Mouse (Mus musculus) kidney, adult 2 months (tissue): ENCODE measurements around the gene Myo1e. TPM values are rescaled to one million over a fixed set of nuclear protein-coding genes. Genes with fewer than 3 reads are reported as not detected.

ENCODE experiments used
- DNase-seq: peaks from one replicate; pipeline ENCODE4 v3.0.0; 2021
- H3K27ac ChIP-seq: fragments of 200-500 bp; 2 replicates; pipeline ENCODE4 v1.5.1; 2012; ENCODE audit warnings: low read depth, low read length, control low read depth, inconsistent platforms; ENCODE audit not compliant: insufficient read depth
- H3K27me3 ChIP-seq: fragments of 200-500 bp; replicated peaks from 2 replicates; pipeline ENCODE4 v1.6.1; 2012; ENCODE audit warnings: mild to moderate bottlenecking, moderate library complexity, low read length, inconsistent platforms; ENCODE audit not compliant: control insufficient read depth, insufficient read depth
- H3K36me3 ChIP-seq: fragments of 200-500 bp; 2 replicates; pipeline ENCODE4 v1.6.1; 2012; ENCODE audit warnings: mild to moderate bottlenecking, moderate library complexity, low read length, inconsistent platforms; ENCODE audit not compliant: control insufficient read depth, insufficient read depth
- H3K4me1 ChIP-seq: fragments of 200-500 bp; 2 replicates; pipeline ENCODE4 v1.6.1; 2011; ENCODE audit warnings: low read length; ENCODE audit not compliant: control insufficient read depth, insufficient read depth
- H3K4me3 ChIP-seq: fragments of 200-500 bp; 2 replicates; pipeline ENCODE4 v1.5.1; 2011; ENCODE audit warnings: mild to moderate bottlenecking, low read depth, low read length, control low read depth; ENCODE audit not compliant: insufficient read depth
- CTCF ChIP-seq: fragments of 200-500 bp; conservative IDR thresholded peaks from 2 replicates; pipeline ENCODE4 v1.5.1; 2011; ENCODE audit warnings: low read depth, mild to moderate bottlenecking, control low read depth, low read length, moderate library complexity, mixed read lengths; ENCODE audit not compliant: insufficient read depth, insufficient read length
- POLR2A ChIP-seq: fragments of 200-500 bp; IDR thresholded peaks from one replicate; pipeline ENCODE4 v1.6.1; 2011; ENCODE audit warnings: low read depth, low read length, control low read depth
- WGBS: fragments of 180-500 bp; shearing (Covaris S2); methylation state at CpG from one replicate; pipeline ENCODE4 v1.1.7; 2018; 5-methylcytosine and 5-hydroxymethylcytosine counted together
- polyA plus RNA-seq: library from polyadenylated mRNA; depleted of rRNA; stranded (reverse); fragments of >200 nt; gene quantifications from 2 replicates; pipeline ENCODE4 v1.2.3, GENCODE M21; 2012

Gene Myo1e
- polyA plus RNA-seq, 1 experiment, result 14.5 TPM

- Histone ChIP-seq H3K27me3 (no peaks in the 10 kb centered on the region), H3K27ac (no peak overlapping the region), H3K4me3 (no peak overlapping the region), H3K4me1 (no peaks in the 10 kb centered on the region), H3K36me3 (no peaks in the 10 kb centered on the region)
- WGBS, result 55% methylated on average over 8 of the region's 8 CpGs
- TF ChIP-seq CTCF (no peak), POLR2A (no peak)
- DNase-seq, result no peak
Measured at GRCm38 (mm10) chr9:70325880-70326595, 118.9 kb downstream of the Myo1e start.

- peak; percentile 40 for DNase-seq
- H3K4me3 ChIP-seq, result no peak overlapping the region
- H3K27ac ChIP-seq, result peak overlapping the region; percentile 71
- TF ChIP-seq POLR2A (no peak), CTCF (no peak)
- no peaks in the 10 kb centered on the region for H3K4me1 ChIP-seq
- no peaks in the 10 kb centered on the region for H3K36me3 ChIP-seq
- 65% methylated on average over 5 of the region's 5 CpGs for WGBS
- no peaks in the 10 kb centered on the region for H3K27me3 ChIP-seq
Measured at GRCm38 (mm10) chr9:70328193-70328841, 121.2 kb downstream of the Myo1e start.

GRCm38 (mm10) chr9:70331727-70332335 is 124.7 kb downstream of the Myo1e start:
- TF ChIP-seq POLR2A (no peak), CTCF (no peak)
- H3K27ac ChIP-seq, result no peak overlapping the region
- 55% methylated on average over 11 of the region's 11 CpGs for WGBS

GRCm38 (mm10) chr9:70338391-70338790 is 131.2 kb downstream of the Myo1e start:
- no peak for DNase-seq
- Histone ChIP-seq H3K4me3 (no peak overlapping the region), H3K36me3 (peaks cover 15% of the 10 kb centered on the region), H3K4me1 (no peaks in the 10 kb centered on the region), H3K27ac (no peak overlapping the region), H3K27me3 (no peaks in the 10 kb centered on the region)
- TF ChIP-seq POLR2A (no peak), CTCF (no peak)
- WGBS, result 95% methylated on average over 7 of the region's 7 CpGs

More at GRCm38 (mm10) chr9:70331727-70332335, 124.7 kb downstream of the Myo1e start:
- no peaks in the 10 kb centered on the region for H3K27me3 ChIP-seq
- H3K4me3 ChIP-seq, result no peak overlapping the region
- no peaks in the 10 kb centered on the region; the same call in none of the 2 replicates for H3K36me3 ChIP-seq
- no peaks in the 10 kb centered on the region for H3K4me1 ChIP-seq
- DNase-seq, result peak; percentile 46

GRCm38 (mm10) chr9:70338894-70339293 is 131.7 kb downstream of the Myo1e start:
- no peak for DNase-seq
- TF ChIP-seq POLR2A (no peak), CTCF (no peak)
- peaks cover 15% of the 10 kb centered on the region for H3K36me3 ChIP-seq

GRCm38 (mm10) chr9:70349274-70349673 is 142.1 kb downstream of the Myo1e start:
- no peak for DNase-seq
- no peak overlapping the region for H3K27ac ChIP-seq
- no peaks in the 10 kb centered on the region for H3K4me1 ChIP-seq
- TF ChIP-seq CTCF (no peak), POLR2A (no peak)
- 91% methylated on average over 2 of the region's 2 CpGs for WGBS
- no peak overlapping the region for H3K4me3 ChIP-seq
- H3K36me3 ChIP-seq, result peaks cover 5% of the 10 kb centered on the region
- no peaks in the 10 kb centered on the region for H3K27me3 ChIP-seq

More at GRCm38 (mm10) chr9:70338894-70339293, 131.7 kb downstream of the Myo1e start:
- Histone ChIP-seq H3K4me3 (no peak overlapping the region), H3K27me3 (no peaks in the 10 kb centered on the region), H3K27ac (no peak overlapping the region), H3K4me1 (no peaks in the 10 kb centered on the region)
